Mouse (Mus musculus): ENCODE results near the gene Adgrf1. TPM values are rescaled to one million over a fixed set of nuclear protein-coding genes. Genes with fewer than 3 reads are reported as not detected.
"Not testable (repeated sequence)": the region's sequence is repeated elsewhere in the genome, so short reads cannot be mapped to it uniquely, and the experiment has no call there.

The Adgrf1 gene
- polyA plus RNA-seq, 2 experiments from 2014 or later, result not detected

- no peak for ATAC-seq
These were observed 2.9 kb upstream of the Adgrf1 start for GRCm38 (mm10) chr17:43267046-43267749.

- no peak for ATAC-seq
These were observed 6.1 kb downstream of the Adgrf1 start for GRCm38 (mm10) chr17:43276220-43276619.

DNA sequence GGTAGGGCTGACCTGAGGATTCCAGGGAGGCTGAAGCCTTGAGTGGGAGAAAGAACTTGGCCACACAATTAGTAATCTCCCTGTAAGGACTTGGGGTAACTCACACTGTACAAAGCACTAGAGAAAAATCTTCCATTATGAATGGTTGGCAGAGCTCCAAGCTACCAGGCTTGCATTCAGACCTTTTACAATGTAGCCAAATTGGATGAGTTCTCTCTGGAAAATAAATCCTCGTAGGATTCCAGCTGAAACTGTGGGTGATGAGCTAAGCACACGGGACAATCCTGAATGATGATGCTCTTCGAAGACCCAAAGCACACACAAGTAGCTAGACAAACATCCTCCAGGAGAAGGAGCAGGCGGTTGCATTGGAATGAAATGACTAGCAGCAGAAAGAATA is 7.1 kb downstream of the Adgrf1 start:
- ATAC-seq, result no peak

- no peak for ATAC-seq
These were observed 9.5 kb downstream of the Adgrf1 start for GRCm38 (mm10) chr17:43279671-43280070.

GRCm38 (mm10) chr17:43282353-43282752 is 12.2 kb downstream of the Adgrf1 start:
- ATAC-seq, result no peak

GRCm38 (mm10) chr17:43282828-43283227 is 12.7 kb downstream of the Adgrf1 start:
- no peak for ATAC-seq

DNA sequence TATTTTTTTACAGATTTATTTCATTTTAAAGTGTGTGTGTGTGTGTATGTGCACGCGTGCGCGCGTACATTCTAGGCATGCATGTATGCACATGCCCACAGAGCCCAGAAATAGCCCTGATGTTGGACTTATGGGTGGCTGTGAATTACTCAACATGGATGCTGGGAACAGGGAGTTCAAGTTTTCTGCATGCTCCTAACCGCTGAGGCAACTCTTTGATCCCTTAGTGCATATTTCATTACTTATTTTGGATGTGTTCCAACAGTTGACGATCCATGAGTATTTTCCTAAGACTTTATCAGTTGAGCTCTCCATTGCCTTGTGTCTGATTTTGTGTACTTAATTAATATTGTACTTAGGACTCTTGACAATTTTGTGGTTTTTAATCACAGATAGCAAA is 29.4 kb downstream of the Adgrf1 start:
- ATAC-seq, result no peak

DNA sequence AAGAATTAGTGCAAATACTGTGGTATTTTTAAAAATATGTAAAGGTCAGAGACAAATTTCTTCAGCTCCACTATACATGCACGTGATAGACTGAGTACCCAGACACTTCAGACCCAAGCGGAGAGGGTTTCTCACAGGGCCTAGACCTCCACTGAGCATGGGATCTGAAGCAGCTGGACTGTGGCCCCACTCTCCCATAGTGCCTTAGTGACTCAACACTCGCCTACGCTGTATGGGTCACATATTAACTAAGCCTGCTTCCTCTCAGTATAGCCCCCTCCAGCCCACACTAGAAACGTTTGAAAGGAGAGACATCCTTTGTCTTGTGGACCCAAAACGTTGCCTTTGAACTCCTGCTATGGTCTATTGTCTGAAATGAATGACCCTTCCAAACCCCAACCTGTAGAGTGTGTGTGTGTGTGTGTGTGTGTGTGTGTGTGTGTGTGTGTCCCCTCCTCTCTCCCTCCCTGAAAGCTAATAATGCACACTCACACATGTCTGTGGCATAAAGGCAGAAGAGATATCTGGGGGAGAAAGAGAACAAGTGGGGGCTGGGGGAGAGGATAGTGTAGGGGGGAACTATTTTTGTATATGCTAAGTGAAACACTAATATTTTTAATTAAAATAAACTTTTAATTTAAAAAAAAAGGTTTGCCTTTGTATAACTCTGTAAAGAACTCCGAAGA is 56.0 kb downstream of the Adgrf1 start:
- no peak for ATAC-seq

GRCm38 (mm10) chr17:43326726-43327700 is 56.9 kb downstream of the Adgrf1 start:
- no peak for ATAC-seq

GRCm38 (mm10) chr17:43327810-43328209 is 57.7 kb downstream of the Adgrf1 start:
- ATAC-seq, result no peak

DNA sequence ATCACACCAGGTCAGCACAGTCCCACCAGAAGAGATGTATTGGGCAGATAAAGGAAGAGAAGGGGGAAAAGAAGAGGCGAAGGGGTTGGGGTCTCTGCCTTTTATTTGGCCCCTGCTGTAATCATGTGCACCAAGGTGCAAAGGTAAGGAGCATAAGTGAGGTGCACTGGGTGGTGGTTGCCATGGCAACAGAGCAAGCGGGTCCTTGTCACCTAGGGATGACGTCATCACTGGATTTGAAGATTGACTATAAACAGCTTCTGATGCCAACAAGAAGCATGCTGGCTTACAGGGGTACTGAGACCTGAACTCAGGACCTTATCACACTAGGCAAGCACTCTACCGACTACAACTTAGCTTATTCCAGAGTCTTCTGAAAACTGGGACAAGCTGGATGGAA is 59.1 kb downstream of the Adgrf1 start:
- no peak for ATAC-seq

- no peak for ATAC-seq
These were observed 59.6 kb downstream of the Adgrf1 start for GRCm38 (mm10) chr17:43329761-43330183.

DNA sequence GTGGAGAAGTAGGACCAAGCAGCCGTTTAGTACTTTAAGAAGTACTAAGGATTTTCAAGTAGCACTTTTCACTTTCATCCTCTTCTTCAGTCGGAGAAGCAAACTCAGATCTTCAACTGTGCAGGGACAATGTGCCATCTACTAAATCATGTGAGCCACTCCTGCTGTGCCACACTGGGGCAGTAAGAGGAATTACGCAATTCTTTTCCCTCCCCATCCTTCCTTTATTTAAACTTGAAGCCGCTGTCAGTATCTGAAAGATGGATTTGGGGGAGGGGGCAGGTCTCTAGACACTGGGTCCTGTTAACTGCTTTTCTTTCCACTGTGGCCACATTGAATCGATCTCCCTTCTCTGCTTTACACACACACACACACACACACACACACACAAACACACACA is 62.6 kb downstream of the Adgrf1 start:
- no peak for ATAC-seq

GRCm38 (mm10) chr17:43334074-43334473 is 63.9 kb downstream of the Adgrf1 start:
- no peak for ATAC-seq

DNA sequence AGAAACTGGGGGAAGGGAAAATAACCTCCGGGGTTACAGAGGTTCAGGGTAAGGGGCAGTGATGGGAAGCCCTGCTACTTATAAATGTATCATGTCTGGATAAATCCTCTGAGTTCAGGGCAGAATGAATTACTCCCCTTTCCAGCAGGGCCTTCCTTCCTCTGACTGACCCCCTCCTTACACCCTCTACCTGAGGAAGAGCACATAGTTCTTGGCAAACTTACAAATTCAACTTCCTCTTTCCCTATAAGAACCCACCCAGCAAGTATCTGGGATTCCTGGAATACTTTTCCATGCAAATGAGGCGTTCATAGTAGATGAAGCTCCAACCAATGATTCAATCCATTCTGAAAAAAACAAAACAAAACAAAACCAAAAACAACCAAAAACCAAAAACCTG is 67.5 kb downstream of the Adgrf1 start:
- no peak for ATAC-seq

DNA sequence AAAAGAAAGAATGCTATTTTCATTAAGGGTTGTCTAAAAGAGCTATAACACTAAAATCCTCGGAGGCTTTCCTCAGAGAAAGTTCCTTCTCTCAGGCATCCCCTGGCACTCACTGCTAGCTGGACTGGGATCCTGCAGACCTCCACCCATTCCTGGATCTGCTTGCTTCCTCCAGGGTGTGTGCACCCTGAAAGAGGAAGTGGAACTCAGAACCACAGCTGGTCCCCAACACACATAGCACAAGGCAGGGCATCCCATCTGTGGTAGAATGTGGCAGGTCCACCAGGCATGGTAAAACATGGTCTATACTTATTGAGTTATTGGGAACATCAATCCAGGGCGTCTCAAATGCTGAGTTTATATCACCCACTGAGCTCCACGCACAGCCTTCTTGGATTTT is 68.2 kb downstream of the Adgrf1 start:
- ATAC-seq, result no peak

GRCm38 (mm10) chr17:43346499-43346898 is 76.4 kb downstream of the Adgrf1 start:
- ATAC-seq, result not testable (repeated sequence)

- no peak for ATAC-seq
These were observed 87.9 kb downstream of the Adgrf1 start for GRCm38 (mm10) chr17:43357902-43358539.

DNA sequence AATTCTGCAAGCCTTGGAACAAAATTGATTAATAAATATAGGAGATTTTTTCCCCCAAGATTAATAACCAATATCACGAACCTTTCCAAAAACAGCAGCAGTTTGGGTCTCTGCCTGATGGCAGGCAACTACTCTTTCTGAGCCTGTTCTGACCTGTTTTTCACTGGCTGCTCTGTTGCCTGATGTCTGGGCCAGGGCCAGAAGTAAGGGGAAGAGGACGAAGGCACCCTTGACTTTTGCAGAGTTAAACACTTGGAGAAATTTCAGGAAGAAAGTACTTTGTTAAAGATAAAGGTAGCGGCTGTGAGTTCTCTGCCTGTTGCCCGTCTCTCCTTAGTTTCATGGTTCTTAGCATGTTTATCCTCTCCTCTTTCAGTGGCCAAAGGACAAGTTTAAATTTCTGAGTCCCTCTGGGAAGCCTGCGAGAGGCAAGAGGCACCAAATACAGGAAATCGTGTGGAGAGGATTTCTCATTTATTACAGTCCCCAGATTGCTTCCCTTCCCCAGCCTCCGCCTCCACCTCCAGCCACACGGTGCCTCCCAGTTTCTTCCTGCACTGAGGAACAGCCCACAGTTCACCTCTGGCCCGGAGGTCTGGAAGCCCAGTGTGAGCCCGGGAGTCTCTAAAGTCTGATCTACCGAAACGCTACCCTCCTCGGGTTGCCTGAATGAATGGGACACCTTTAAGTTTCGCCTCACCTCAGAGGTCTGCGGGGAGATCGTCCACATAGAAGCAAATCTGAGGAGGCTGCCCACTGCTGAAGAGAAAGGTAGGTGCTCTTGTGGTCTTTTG is 89.9 kb downstream of the Adgrf1 start, which contains the start of gene Adgrf5:
Adgrf5 (plus strand) TSS at position 626 of the 794 bp plus-strand sequence.
- no peak for ATAC-seq

DNA sequence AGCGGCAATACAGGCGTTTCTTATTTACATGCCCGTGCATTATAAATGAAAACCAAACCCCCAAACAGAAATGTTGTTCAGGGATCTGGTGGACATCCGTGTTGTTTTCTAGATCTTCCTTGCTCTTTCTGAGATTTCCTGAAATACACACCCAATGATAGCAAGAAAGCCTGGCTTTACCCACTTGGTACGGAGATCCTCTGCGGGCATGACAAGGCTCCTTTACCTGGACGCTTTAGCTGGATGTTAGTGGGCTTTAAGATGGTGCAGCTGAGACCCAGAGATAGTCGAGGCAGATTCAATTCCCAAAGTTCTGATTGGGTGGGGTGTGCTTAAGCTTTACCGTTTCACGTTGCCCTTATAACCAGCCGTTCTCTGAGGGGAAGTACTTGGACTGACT is 90.9 kb downstream of the Adgrf1 start:
- no peak for ATAC-seq

GRCm38 (mm10) chr17:43362362-43362761 is 92.2 kb downstream of the Adgrf1 start:
- ATAC-seq, result no peak

GRCm38 (mm10) chr17:43362881-43363280 is 92.8 kb downstream of the Adgrf1 start:
- no peak for ATAC-seq

Data from activated CD4-positive, CD25-positive, alpha-beta regulatory T cell, adult 4 months (primary cell).